In the genomic region with DNA sequence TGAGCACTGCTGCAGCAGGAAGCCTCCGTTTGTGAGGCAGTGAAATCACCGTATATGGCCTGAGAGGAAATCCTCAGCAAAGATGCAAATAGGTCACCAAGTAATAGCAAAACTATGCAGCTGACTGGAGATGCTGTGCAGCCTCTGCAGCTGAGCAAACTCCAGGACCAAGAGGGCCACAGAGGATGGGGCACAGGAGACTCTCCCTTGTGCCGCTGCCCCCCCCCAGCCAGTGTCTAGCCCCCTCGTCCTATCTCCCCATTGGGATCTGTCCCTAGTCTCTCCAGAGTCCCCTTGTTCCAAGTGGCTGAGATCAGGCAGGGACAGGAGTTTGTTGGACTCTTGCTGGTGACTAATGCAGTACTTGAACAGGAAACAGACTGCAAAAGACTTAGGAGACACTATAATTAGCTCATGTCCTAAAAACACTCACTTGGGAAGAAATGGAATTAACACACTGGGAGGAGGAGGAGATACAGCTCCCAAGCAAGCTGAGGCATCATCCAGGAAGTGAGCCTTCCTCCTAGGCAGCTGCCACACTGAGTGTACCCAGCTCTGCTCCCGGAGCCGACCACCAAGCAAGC, we compare ENCODE assay signal across 10 mouse cellular contexts. TPM values are rescaled to one million over a fixed set of nuclear protein-coding genes. Genes with fewer than 3 reads are reported as not detected.
DNase-seq lines count a peak whose midpoint lies in the region; ATAC-seq and TF ChIP-seq lines count a peak whose summit lies in the region.
"Had no signal": no experiment of that assay in that cellular context is flagged by ENCODE, and none has a peak within 500 bp of the region (broad histone marks: within the 10 kb centered on the region; RNA-seq: fewer than 3 reads in every experiment).

No protein-coding gene starts in this region.

- intact Hi-C loops in heart, postnatal 10 days (cut with DNase I): no loop called here

- TF ChIP-seq CTCF in Patski (IDR thresholded peaks at IDR 0.05): no peak

- DNase-seq in kidney, adult 8-10 months: no peak
- DNase-seq in A20 (ENCODE audit: low read depth, low spot score) (peak; percentile 74), Patski (ENCODE audit: low read depth, low spot score) (no peak)
- DNase-seq in heart, postnatal 10 days: peak; percentile 53 to 57
- no peak for DNase-seq in hindbrain, embryonic 14.5 days (ENCODE audit: low spot score)
- no peak for DNase-seq in retina, postnatal 1 day
- DNase-seq in gastrocnemius, postnatal 4 days (ENCODE audit: low spot score in 2 of 2): no peak
- DNase-seq: gastrocnemius, postnatal 36 days had no signal

- H3K9ac ChIP-seq in kidney, embryonic 16.5 days (replicated peaks; ENCODE audit: low read length): peak overlapping the region; percentile 32; the same call in 1 of the 2 replicates
- H3K9ac ChIP-seq in hindbrain, embryonic 14.5 days: no peak overlapping the region
- H3K9ac ChIP-seq: midbrain, embryonic 15.5 days had no signal

- CTCF ChIA-PET in Patski (lab: Charles Lee): interaction anchor here (0.8 to 3.6 kb wide), 5 partner anchors 8 to 164 kb away, joined by 3 to 9 read pairs (median 4); no protein-coding TSS in a partner anchor

- POLR2A ChIA-PET in Patski (lab: Charles Lee): interaction anchor here (0.6 to 0.9 kb wide), 2 partner anchors 20 to 26 kb away, joined by 3 to 5 read pairs; no protein-coding TSS in a partner anchor

- no peaks in the 10 kb centered on the region for H3K27me3 ChIP-seq in kidney, embryonic 16.5 days (ENCODE audit: insufficient read depth, low read length)
- no peaks in the 10 kb centered on the region for H3K27me3 ChIP-seq in Patski
- H3K27me3 ChIP-seq in hindbrain, embryonic 14.5 days (ENCODE audit: control insufficient read depth, insufficient read depth, low read length): no peaks in the 10 kb centered on the region
- H3K27me3 ChIP-seq: midbrain, embryonic 15.5 days had no signal

- WGBS in kidney, embryonic 16.5 days: 46% methylated on average over 6 of the region's 6 CpGs
- 72% methylated on average over 6 of the region's 6 CpGs for WGBS in hindbrain, embryonic 14.5 days

- H3K4me1 ChIP-seq in kidney, embryonic 16.5 days (ENCODE audit: insufficient read depth, low read length): peaks cover 18% of the 10 kb centered on the region
- no peaks in the 10 kb centered on the region for H3K4me1 ChIP-seq in hindbrain, embryonic 14.5 days (replicated peaks; ENCODE audit: control insufficient read depth, insufficient read depth, low read length)
- H3K4me1 ChIP-seq: midbrain, embryonic 15.5 days had no signal

- H3K9me3 ChIP-seq in kidney, embryonic 16.5 days (ENCODE audit: low read length): no peaks in the 10 kb centered on the region
- H3K9me3 ChIP-seq in hindbrain, embryonic 14.5 days (ENCODE audit: control insufficient read depth, low read length): no peaks in the 10 kb centered on the region
- H3K9me3 ChIP-seq: midbrain, embryonic 15.5 days had no signal

- no peak overlapping the region for H3K4me2 ChIP-seq in kidney, embryonic 16.5 days (replicated peaks; ENCODE audit: low read depth, low read length)
- H3K4me2 ChIP-seq in hindbrain, embryonic 14.5 days (replicated peaks): no peak overlapping the region
- H3K4me2 ChIP-seq: midbrain, embryonic 15.5 days had no signal

- ATAC-seq in kidney, embryonic 16.5 days (ENCODE audit: low FRiP score, low TSS enrichment): peak; percentile 43; the same call in 1 of the 2 replicates
- ATAC-seq in Patski: peak; percentile 56
- no peak for ATAC-seq in hindbrain, embryonic 14.5 days (ENCODE audit: low FRiP score)
- ATAC-seq: midbrain, embryonic 15.5 days had no signal

- no peak overlapping the region for H3K4me3 ChIP-seq in kidney, embryonic 16.5 days (ENCODE audit: low read length)
- H3K4me3 ChIP-seq in hindbrain, embryonic 14.5 days (replicated peaks; ENCODE audit: low read length): no peak overlapping the region
- H3K4me3 ChIP-seq: midbrain, embryonic 15.5 days had no signal

- H3K36me3 ChIP-seq in kidney, embryonic 16.5 days (ENCODE audit: insufficient read depth, low read length): no peaks in the 10 kb centered on the region
- H3K36me3 ChIP-seq in hindbrain, embryonic 14.5 days (replicated peaks; ENCODE audit: control insufficient read depth, insufficient read depth): no peaks in the 10 kb centered on the region
- H3K36me3 ChIP-seq: midbrain, embryonic 15.5 days had no signal

- peak overlapping the region; percentile 70 for H3K27ac ChIP-seq in kidney, embryonic 16.5 days (ENCODE audit: low read length)
- H3K27ac ChIP-seq in hindbrain, embryonic 14.5 days: no peak overlapping the region
- H3K27ac ChIP-seq: midbrain, embryonic 15.5 days had no signal

- in situ Hi-C loops in Patski (cut with MboI; ENCODE audit: low pct_unique_long_range_greater_than_20kb): loop anchor here (5.0 kb wide), 1 partner anchor 98 kb away; no protein-coding TSS in a partner anchor

RNA-seq across cellular contexts. Expression of a gene that starts 21.2 kb away (rescaled TPM):
- polyA plus RNA-seq in kidney, embryonic 16.5 days (2015; fragmentation: Nextera tagmentation; extraction: Ambion mirVana): 7.9 and 8.3 TPM in 2 replicates
- polyA plus RNA-seq in Patski (2021): 50.7 TPM
- total RNA-seq in heart, postnatal 10 days (2021): 100 to 1,000 TPM; 177 to 185 TPM
- polyA plus RNA-seq in hindbrain, embryonic 14.5 days (2014; fragmentation: Nextera tagmentation; extraction: Ambion mirVana): 3.8 and 4.0 TPM in 2 replicates
- total RNA-seq in gastrocnemius, postnatal 4 days (2021): 10 to 100 TPM; 18.5 to 20.7 TPM

RNA-seq across cellular contexts. Expression of a gene that starts 45.6 kb away (rescaled TPM):
- 26.4 and 27.5 TPM in 2 replicates for polyA plus RNA-seq in kidney, embryonic 16.5 days (2015; fragmentation: Nextera tagmentation; extraction: Ambion mirVana)
- polyA plus RNA-seq in Patski (2021): 99.9 TPM
- 10 to 100 TPM; 44.1 to 77.0 TPM for total RNA-seq in heart, postnatal 10 days (2021)
- polyA plus RNA-seq in hindbrain, embryonic 14.5 days (2014; fragmentation: Nextera tagmentation; extraction: Ambion mirVana): 28.3 and 32.0 TPM in 2 replicates
- total RNA-seq in gastrocnemius, postnatal 4 days (2021): 10 to 100 TPM; 15.8 to 20.6 TPM

Comparison
In these comparisons a context has a peak if more than half of its experiments do, and no peak if none do; other contexts are left out.
1. DNase-seq: peak in A20 (single experiment) and heart, postnatal 10 days (2 of 2); none in kidney, adult 8-10 months (0 of 2), Patski (single experiment), hindbrain, embryonic 14.5 days (single experiment), retina, postnatal 1 day (single experiment) and gastrocnemius, postnatal 4 days (0 of 2).